Comparison of ENCODE assay signal across 21 mouse cellular contexts in the genomic region with DNA sequence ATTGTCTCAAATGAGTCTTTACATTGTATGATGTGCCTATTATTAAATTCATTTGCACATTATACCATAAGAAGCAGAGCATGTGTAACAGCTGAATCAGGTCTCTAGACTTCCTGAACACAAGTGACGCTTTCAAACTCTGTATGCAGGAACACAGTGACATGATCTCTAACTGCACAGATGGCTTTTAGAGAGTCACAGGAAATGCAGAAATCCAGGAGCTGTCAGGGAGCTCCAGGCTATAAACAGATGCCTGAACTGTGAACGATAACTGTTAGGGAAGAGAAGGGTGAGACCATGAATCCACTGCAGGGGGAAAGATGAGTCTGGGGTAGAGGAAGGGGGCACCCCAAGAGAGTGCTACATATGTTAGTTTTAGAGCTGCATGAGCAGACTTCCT.
"Had no signal": no experiment of that assay in that cellular context is flagged by ENCODE, and none has a peak within 500 bp of the region (broad histone marks: within the 10 kb centered on the region; RNA-seq: fewer than 3 reads in every experiment).

No protein-coding gene starts in this region.

- H3K27me3 ChIP-seq: limb, embryonic 13.5 days; liver, embryonic 12.5 days; liver, embryonic 15.5 days; lung, embryonic 15.5 days; megakaryocyte, embryonic 14.5 days; midbrain, embryonic 13.5 days; stomach, embryonic 15.5 days had no signal

- H3K9ac ChIP-seq: limb, embryonic 13.5 days; liver, embryonic 12.5 days; liver, embryonic 15.5 days; lung, embryonic 15.5 days; midbrain, embryonic 13.5 days; stomach, embryonic 15.5 days had no signal

- DNase-seq: kidney, adult 18-20 months; kidney, adult 9 months; kidney, postnatal 10 days; kidney, postnatal 36 days; liver; lung, adult 18-20 months; lung, postnatal 10 days; lung, postnatal 36 days; right cerebral cortex, postnatal 14 days; spleen, adult 18-20 months; thymus, adult 18-20 months; thymus, postnatal 36 days had no signal

- H3K36me3 ChIP-seq: limb, embryonic 10.5 days; limb, embryonic 13.5 days; liver, embryonic 12.5 days; liver, embryonic 15.5 days; lung, embryonic 15.5 days; midbrain, embryonic 10.5 days; midbrain, embryonic 13.5 days; stomach, embryonic 15.5 days had no signal

- H3K27ac ChIP-seq: limb, embryonic 10.5 days; limb, embryonic 13.5 days; liver, embryonic 12.5 days; liver, embryonic 15.5 days; lung, embryonic 15.5 days; midbrain, embryonic 10.5 days; midbrain, embryonic 13.5 days; stomach, embryonic 15.5 days had no signal

- ATAC-seq: liver, embryonic 12.5 days; midbrain, embryonic 13.5 days had no signal

- H3K9me3 ChIP-seq: limb, embryonic 10.5 days; limb, embryonic 13.5 days; liver, embryonic 12.5 days; liver, embryonic 15.5 days; lung, embryonic 15.5 days; megakaryocyte, embryonic 14.5 days; midbrain, embryonic 10.5 days; midbrain, embryonic 13.5 days; stomach, embryonic 15.5 days had no signal

- H3K4me2 ChIP-seq: limb, embryonic 13.5 days; liver, embryonic 12.5 days; liver, embryonic 15.5 days; lung, embryonic 15.5 days; midbrain, embryonic 13.5 days; stomach, embryonic 15.5 days had no signal

- H3K4me1 ChIP-seq: limb, embryonic 10.5 days; limb, embryonic 13.5 days; liver, embryonic 12.5 days; liver, embryonic 15.5 days; lung, embryonic 15.5 days; megakaryocyte, embryonic 14.5 days; midbrain, embryonic 10.5 days; midbrain, embryonic 13.5 days; stomach, embryonic 15.5 days had no signal

- H3K4me3 ChIP-seq: limb, embryonic 10.5 days; limb, embryonic 13.5 days; liver, embryonic 12.5 days; liver, embryonic 15.5 days; lung, embryonic 15.5 days; megakaryocyte, embryonic 14.5 days; midbrain, embryonic 10.5 days; midbrain, embryonic 13.5 days; stomach, embryonic 15.5 days had no signal
